Mouse (Mus musculus) liver, postnatal 0 days (tissue): Measurements from ENCODE around the gene Uaca. TPM values are rescaled to one million over a fixed set of nuclear protein-coding genes. Genes with fewer than 3 reads are reported as not detected.

Experiments
- ATAC-seq: fragments of 200-750 bp; cut with Nextera tagmentation; 2 replicates; pipeline ENCODE4 v1.8.0; 2017; ENCODE audit warnings: mild to moderate bottlenecking, moderate library complexity
- DNase-seq: peaks from one replicate; pipeline ENCODE4 v3.0.0-alpha.2; 2016
- H3K27ac ChIP-seq: fragments of 300-500 bp; sonication (generic); 2 replicates; pipeline ENCODE4 v1.5.1; 2014; ENCODE audit warnings: antibody characterized with exemption, moderate library complexity, mild to moderate bottlenecking, low read depth
- H3K27me3 ChIP-seq: fragments of 300-500 bp; sonication (generic); 2 replicates; pipeline ENCODE4 v1.6.1; 2014; ENCODE audit warnings: low read length, control low read depth, mixed read lengths; ENCODE audit not compliant: insufficient read depth
- H3K36me3 ChIP-seq: fragments of 300-500 bp; sonication (generic); replicated peaks from 2 replicates; pipeline ENCODE4 v1.6.1; 2014; ENCODE audit warnings: mild to moderate bottlenecking, control low read depth, low read length, moderate library complexity, mixed read lengths; ENCODE audit not compliant: insufficient read depth
- H3K4me1 ChIP-seq: fragments of 300-500 bp; sonication (generic); 2 replicates; pipeline ENCODE4 v1.6.1; 2014; ENCODE audit warnings: antibody characterized with exemption, mild to moderate bottlenecking, control low read depth; ENCODE audit not compliant: insufficient read depth
- H3K4me2 ChIP-seq: fragments of 300-500 bp; sonication (generic); 2 replicates; pipeline ENCODE4 v1.6.1; 2014; ENCODE audit warnings: low read depth, mild to moderate bottlenecking, low read length, moderate library complexity, mixed read lengths
- H3K4me3 ChIP-seq: fragments of 300-500 bp; sonication (generic); 2 replicates; pipeline ENCODE4 v1.5.1; 2014; ENCODE audit warnings: low read depth, low read length
- H3K9ac ChIP-seq: fragments of 300-500 bp; sonication (generic); replicated peaks from 2 replicates; pipeline ENCODE4 v1.6.1; 2014; ENCODE audit warnings: mild to moderate bottlenecking, moderate library complexity
- H3K9me3 ChIP-seq: fragments of 300-500 bp; sonication (generic); 2 replicates; pipeline ENCODE4 v1.6.1; 2016; ENCODE audit warnings: mild to moderate bottlenecking, control low read depth, low read length, mixed read lengths
- CTCF ChIP-seq: sonication (generic); IDR thresholded peaks from 2 replicates; pipeline ENCODE4 v1.5.1; 2016; ENCODE audit warnings: antibody characterized with exemption, low read depth
- EP300 ChIP-seq: IDR thresholded peaks from 2 replicates; pipeline ENCODE4 v1.6.1; 2016; ENCODE audit warnings: antibody characterized with exemption, low read depth, mild to moderate bottlenecking
- WGBS: fragments of 180-500 bp; shearing (Covaris S2); extraction: QIAGEN DNeasy Blood & Tissue Kit; methylation state at CpG from one replicate; pipeline ENCODE4 v1.1.7; 2014; ENCODE audit not compliant: insufficient replicate concordance; 5-methylcytosine and 5-hydroxymethylcytosine counted together
- polyA plus RNA-seq: library from polyadenylated mRNA; unstranded; fragments of >200 nt; fragmentation: Nextera tagmentation; extraction: Ambion mirVana; gene quantifications from 2 replicates; pipeline ENCODE4 v1.2.1, GENCODE M21; 2015

Gene Uaca
- polyA plus RNA-seq, 1 experiment from 2014 or later: 2.0 TPM

DNA sequence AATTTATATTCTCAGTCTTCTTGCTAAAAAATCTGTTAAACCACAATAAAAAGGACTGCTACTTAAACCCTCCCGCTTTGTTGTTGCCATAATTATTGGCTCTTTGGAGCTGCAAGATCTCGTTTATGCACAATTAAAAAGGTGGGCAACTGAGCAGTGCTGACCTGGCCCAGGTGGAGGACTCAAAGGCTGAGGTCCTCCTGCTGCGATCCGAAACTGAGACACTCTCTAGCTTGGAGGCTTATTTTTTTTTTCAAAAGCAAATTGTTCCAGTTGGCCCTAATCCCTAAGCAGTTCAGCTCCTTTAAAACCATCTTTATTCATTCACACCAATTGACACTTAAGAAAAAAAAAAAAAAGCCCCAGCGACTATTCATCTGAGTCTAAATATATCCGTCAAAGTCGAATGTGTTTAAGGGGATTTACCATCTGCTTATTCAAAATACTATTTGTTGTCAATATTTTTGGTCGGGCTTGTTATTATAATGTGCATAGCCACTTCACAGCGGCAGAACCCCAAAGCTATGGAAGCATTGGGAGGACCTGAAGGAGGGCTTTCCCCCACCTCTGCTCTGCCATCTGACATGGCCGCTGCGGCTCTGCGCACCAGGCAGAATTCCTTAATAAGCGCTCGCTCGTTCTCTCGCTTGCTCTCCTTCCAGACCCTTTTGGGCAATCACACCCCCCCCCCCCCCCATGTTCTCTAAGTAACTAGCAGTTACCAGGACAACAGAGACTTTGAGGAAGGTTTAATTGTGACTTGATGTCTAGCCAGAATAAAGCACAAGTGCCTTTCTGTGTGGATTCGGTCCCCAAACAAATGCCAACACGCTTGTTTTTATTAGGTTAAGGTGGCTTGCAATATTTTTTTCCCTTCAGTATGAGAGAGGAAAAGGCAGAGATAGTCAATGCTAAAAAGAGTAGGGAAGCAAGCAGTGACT lies 92.4 kb downstream of the Uaca start:
- Histone ChIP-seq H3K4me3 (no peak overlapping the region), H3K4me1 (no peaks in the 10 kb centered on the region), H3K27ac (no peak overlapping the region), H3K9me3 (no peaks in the 10 kb centered on the region), H3K4me2 (no peak overlapping the region), H3K27me3 (no peaks in the 10 kb centered on the region), H3K9ac (no peak overlapping the region), H3K36me3 (no peaks in the 10 kb centered on the region)
- WGBS: 77% methylated on average over 18 of the region's 18 CpGs
- TF ChIP-seq EP300 (no peak), CTCF (no peak)
- no peak for DNase-seq
- ATAC-seq: no peak

DNA sequence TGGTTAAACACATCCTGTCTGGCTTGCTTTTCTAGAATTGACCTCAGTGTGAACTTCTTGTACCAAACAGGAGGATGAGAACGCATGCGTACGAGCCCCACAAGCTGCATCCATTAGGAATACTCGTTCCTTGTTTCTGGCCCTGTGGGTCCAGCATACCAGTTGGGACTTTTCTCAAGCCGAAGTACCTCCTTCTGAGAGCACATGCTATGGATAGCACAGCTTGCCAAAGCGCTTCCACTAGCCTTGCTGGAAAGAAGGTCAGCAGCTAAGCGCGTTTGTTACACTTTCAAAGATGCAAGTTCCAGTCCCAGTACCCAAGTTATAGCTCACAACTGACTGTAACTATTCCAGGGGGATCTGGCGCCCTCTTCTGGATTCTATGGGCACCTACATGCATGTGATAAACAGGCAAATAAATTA lies 93.1 kb downstream of the Uaca start:
- TF ChIP-seq CTCF (peak; percentile 47), EP300 (no peak)
- Histone ChIP-seq H3K36me3 (no peaks in the 10 kb centered on the region), H3K4me2 (no peak overlapping the region), H3K4me3 (no peak overlapping the region), H3K9me3 (no peaks in the 10 kb centered on the region), H3K4me1 (no peaks in the 10 kb centered on the region), H3K27ac (no peak overlapping the region), H3K9ac (no peak overlapping the region), H3K27me3 (no peaks in the 10 kb centered on the region)
- 62% methylated on average over 9 of the region's 9 CpGs for WGBS
- ATAC-seq (no peak), DNase-seq (no peak)

GRCm38 (mm10) chr9:60893511-60893910 lies 99.2 kb downstream of the Uaca start:
- 65% methylated on average over 6 of the region's 6 CpGs for WGBS
- no peaks in the 10 kb centered on the region for H3K9me3 ChIP-seq
- no peaks in the 10 kb centered on the region for H3K4me1 ChIP-seq
- DNase-seq (no peak), ATAC-seq (no peak)
- H3K4me2 ChIP-seq: no peak overlapping the region
- no peak overlapping the region for H3K4me3 ChIP-seq
- no peak overlapping the region for H3K9ac ChIP-seq
- no peaks in the 10 kb centered on the region for H3K36me3 ChIP-seq
- TF ChIP-seq EP300: no peak
- no peak for TF ChIP-seq CTCF
- H3K27ac ChIP-seq: no peak overlapping the region
- no peaks in the 10 kb centered on the region for H3K27me3 ChIP-seq

GRCm38 (mm10) chr9:60895486-60896110 lies 101.3 kb downstream of the Uaca start:
- no peaks in the 10 kb centered on the region for H3K9me3 ChIP-seq
- H3K27me3 ChIP-seq: no peaks in the 10 kb centered on the region
- no peaks in the 10 kb centered on the region for H3K36me3 ChIP-seq
- no peak overlapping the region for H3K9ac ChIP-seq
- no peaks in the 10 kb centered on the region for H3K4me1 ChIP-seq
- DNase-seq: peak; percentile 59
- no peak overlapping the region for H3K4me3 ChIP-seq
- TF ChIP-seq EP300: no peak
- TF ChIP-seq CTCF: peak; percentile 82
- H3K4me2 ChIP-seq: no peak overlapping the region
- H3K27ac ChIP-seq: no peak overlapping the region
- 40% methylated on average over 8 of the region's 8 CpGs for WGBS
- ATAC-seq: no peak

- Histone ChIP-seq H3K9ac (no peak overlapping the region), H3K9me3 (no peaks in the 10 kb centered on the region), H3K4me3 (no peak overlapping the region), H3K4me1 (no peaks in the 10 kb centered on the region), H3K27me3 (no peaks in the 10 kb centered on the region), H3K27ac (no peak overlapping the region), H3K36me3 (no peaks in the 10 kb centered on the region), H3K4me2 (no peak overlapping the region)
- TF ChIP-seq EP300: no peak
- no peak for TF ChIP-seq CTCF
- DNase-seq (no peak), ATAC-seq (no peak)
- WGBS: 79% methylated on average over 5 of the region's 5 CpGs
Observed at GRCm38 (mm10) chr9:60898291-60899020, 104.1 kb downstream of the Uaca start.

- Histone ChIP-seq H3K4me1 (no peaks in the 10 kb centered on the region), H3K36me3 (no peaks in the 10 kb centered on the region), H3K9ac (no peak overlapping the region), H3K4me3 (no peak overlapping the region), H3K9me3 (no peaks in the 10 kb centered on the region), H3K4me2 (no peak overlapping the region), H3K27ac (no peak overlapping the region), H3K27me3 (no peaks in the 10 kb centered on the region)
- TF ChIP-seq EP300 (no peak), CTCF (no peak)
- 73% methylated on average over 4 of the region's 4 CpGs for WGBS
- DNase-seq (no peak), ATAC-seq (no peak)
Observed at GRCm38 (mm10) chr9:60899201-60899600, 104.9 kb downstream of the Uaca start.
